Mouse (Mus musculus): ENCODE measurements around the gene Mymx. TPM values are rescaled to one million over a fixed set of nuclear protein-coding genes. Genes with fewer than 3 reads are reported as not detected.
A peak's percentile ranks its signal among the peaks of the same experiment; 100 is the strongest.

Gene Mymx
- polyA plus RNA-seq, 1 experiment from 2014 or later: 1.1 TPM

GRCm38 (mm10) chr17:45556514-45557245 lies 45.2 kb downstream of the Mymx start:
- Histone ChIP-seq H3K9ac (ENCODE audit: low read depth, low read length) (no peak overlapping the region), H3K4me1 (replicated peaks; ENCODE audit: control insufficient read depth, insufficient read depth, low read length) (0 out of 2 replicates have a peak, but pooled peaks cover 2% of the 10 kb centered on the region), H3K27ac (ENCODE audit: low read depth, low read length) (no peak overlapping the region), H3K27me3 (ENCODE audit: control insufficient read depth, insufficient read depth, low read length) (0 out of 2 replicates have a peak, but pooled peaks cover 2% of the 10 kb centered on the region), H3K4me2 (replicated peaks; ENCODE audit: low read depth, low read length) (peak overlapping the region; percentile 91; the same call in 1 of the 2 replicates), H3K4me3 (ENCODE audit: low read depth, low read length) (peak overlapping the region; percentile 58), H3K9me3 (ENCODE audit: control insufficient read depth, low read length) (no peaks in the 10 kb centered on the region), H3K36me3 (ENCODE audit: control insufficient read depth, insufficient read depth, low read length) (no peaks in the 10 kb centered on the region)
- DNase-seq (ENCODE audit: low spot score): no peak
- 71% methylated on average over 3 of the region's 3 CpGs for WGBS
- no peak for ATAC-seq (ENCODE audit: low FRiP score)

GRCm38 (mm10) chr17:45556107-45556489 lies 45.8 kb downstream of the Mymx start:
- Histone ChIP-seq H3K36me3 (ENCODE audit: control insufficient read depth, insufficient read depth, low read length) (no peaks in the 10 kb centered on the region), H3K27ac (ENCODE audit: low read depth, low read length) (no peak overlapping the region), H3K4me1 (replicated peaks; ENCODE audit: control insufficient read depth, insufficient read depth, low read length) (0 out of 2 replicates have a peak, but pooled peaks cover 2% of the 10 kb centered on the region), H3K27me3 (ENCODE audit: control insufficient read depth, insufficient read depth, low read length) (0 out of 2 replicates have a peak, but pooled peaks cover 2% of the 10 kb centered on the region), H3K4me2 (replicated peaks; ENCODE audit: low read depth, low read length) (peak overlapping the region; percentile 91), H3K9me3 (ENCODE audit: control insufficient read depth, low read length) (no peaks in the 10 kb centered on the region), H3K4me3 (ENCODE audit: low read depth, low read length) (peak overlapping the region; percentile 58), H3K9ac (ENCODE audit: low read depth, low read length) (peak overlapping the region; percentile 48)
- DNase-seq (ENCODE audit: low spot score) (no peak), ATAC-seq (ENCODE audit: low FRiP score) (no peak)
- whole genome bisulfite sequencing: 4% methylated on average over 14 of the region's 14 CpGs

GRCm38 (mm10) chr17:45555452-45556106 lies 46.3 kb downstream of the Mymx start, which contains the start of gene Nfkbie:
Nfkbie (plus strand) TSS chr17:45555703.
- H3K36me3 ChIP-seq (ENCODE audit: control insufficient read depth, insufficient read depth, low read length): no peaks in the 10 kb centered on the region
- H3K9ac ChIP-seq (ENCODE audit: low read depth, low read length): peak within 1 kb of the TSS; percentile 48
- no peaks in the 10 kb centered on the region for H3K9me3 ChIP-seq (ENCODE audit: control insufficient read depth, low read length)
- 0 out of 2 replicates have a peak, but pooled peaks cover 2% of the 10 kb centered on the region for H3K27me3 ChIP-seq (ENCODE audit: control insufficient read depth, insufficient read depth, low read length)
- H3K4me3 ChIP-seq (ENCODE audit: low read depth, low read length): peak within 1 kb of the TSS; percentile 58
- 0 out of 2 replicates have a peak, but pooled peaks cover 2% of the 10 kb centered on the region for H3K4me1 ChIP-seq (replicated peaks; ENCODE audit: control insufficient read depth, insufficient read depth, low read length)
- under 1% methylated on average over 43 of the region's 45 CpGs for WGBS
- peak; percentile 97 for DNase-seq (ENCODE audit: low spot score)
- ATAC-seq (ENCODE audit: low FRiP score): peak; percentile 81
- H3K4me2 ChIP-seq (replicated peaks; ENCODE audit: low read depth, low read length): peak within 1 kb of the TSS; percentile 91
- H3K27ac ChIP-seq (ENCODE audit: low read depth, low read length): no peak within 1 kb of the TSS

GRCm38 (mm10) chr17:45554420-45554819 lies 47.5 kb downstream of the Mymx start:
- no peak overlapping the region for H3K9ac ChIP-seq (ENCODE audit: low read depth, low read length)
- no peak overlapping the region for H3K27ac ChIP-seq (ENCODE audit: low read depth, low read length)
- WGBS: 47% methylated on average over 1 of the region's 1 CpGs
- no peaks in the 10 kb centered on the region for H3K36me3 ChIP-seq (ENCODE audit: control insufficient read depth, insufficient read depth, low read length)
- no peak overlapping the region for H3K4me3 ChIP-seq (ENCODE audit: low read depth, low read length)
- no peak overlapping the region for H3K4me2 ChIP-seq (replicated peaks; ENCODE audit: low read depth, low read length)
- 0 out of 2 replicates have a peak, but pooled peaks cover 2% of the 10 kb centered on the region for H3K4me1 ChIP-seq (replicated peaks; ENCODE audit: control insufficient read depth, insufficient read depth, low read length)
- no peak for ATAC-seq (ENCODE audit: low FRiP score)
- no peak for DNase-seq (ENCODE audit: low spot score)
- no peaks in the 10 kb centered on the region for H3K9me3 ChIP-seq (ENCODE audit: control insufficient read depth, low read length)
- H3K27me3 ChIP-seq (ENCODE audit: control insufficient read depth, insufficient read depth, low read length): 0 out of 2 replicates have a peak, but pooled peaks cover 2% of the 10 kb centered on the region

GRCm38 (mm10) chr17:45553065-45553464 lies 48.8 kb downstream of the Mymx start:
- H3K9ac ChIP-seq (ENCODE audit: low read depth, low read length): no peak overlapping the region

GRCm38 (mm10) chr17:45551816-45552451 lies 50.0 kb downstream of the Mymx start:
- peak; percentile 85 for DNase-seq (ENCODE audit: low spot score)
- Histone ChIP-seq H3K27me3 (ENCODE audit: control insufficient read depth, insufficient read depth, low read length) (peaks cover 13% of the 10 kb centered on the region), H3K4me1 (replicated peaks; ENCODE audit: control insufficient read depth, insufficient read depth, low read length) (peaks cover 3% of the 10 kb centered on the region; the same call in 1 of the 2 replicates), H3K36me3 (ENCODE audit: control insufficient read depth, insufficient read depth, low read length) (no peaks in the 10 kb centered on the region), H3K27ac (ENCODE audit: low read depth, low read length) (no peak overlapping the region), H3K4me2 (replicated peaks; ENCODE audit: low read depth, low read length) (0 out of 2 replicates have a peak overlapping the region, but pooled peaks have one; percentile 5), H3K9ac (ENCODE audit: low read depth, low read length) (no peak overlapping the region), H3K4me3 (ENCODE audit: low read depth, low read length) (no peak overlapping the region), H3K9me3 (ENCODE audit: control insufficient read depth, low read length) (no peaks in the 10 kb centered on the region)
- WGBS: 6% methylated on average over 8 of the region's 8 CpGs
- no peak for ATAC-seq (ENCODE audit: low FRiP score)

More at GRCm38 (mm10) chr17:45553065-45553464, 48.8 kb downstream of the Mymx start:
- no peak for DNase-seq (ENCODE audit: low spot score)
- peaks cover 3% of the 10 kb centered on the region; the same call in 1 of the 2 replicates for H3K27me3 ChIP-seq (ENCODE audit: control insufficient read depth, insufficient read depth, low read length)
- H3K4me1 ChIP-seq (replicated peaks; ENCODE audit: control insufficient read depth, insufficient read depth, low read length): 0 out of 2 replicates have a peak, but pooled peaks cover 3% of the 10 kb centered on the region
- H3K4me3 ChIP-seq (ENCODE audit: low read depth, low read length): no peak overlapping the region
- no peak overlapping the region for H3K27ac ChIP-seq (ENCODE audit: low read depth, low read length)
- WGBS: 91% methylated on average over 3 of the region's 3 CpGs
- H3K9me3 ChIP-seq (ENCODE audit: control insufficient read depth, low read length): no peaks in the 10 kb centered on the region
- no peak overlapping the region for H3K4me2 ChIP-seq (replicated peaks; ENCODE audit: low read depth, low read length)
- H3K36me3 ChIP-seq (ENCODE audit: control insufficient read depth, insufficient read depth, low read length): no peaks in the 10 kb centered on the region
- ATAC-seq (ENCODE audit: low FRiP score): no peak

GRCm38 (mm10) chr17:45551249-45551796 lies 50.6 kb downstream of the Mymx start:
- no peak overlapping the region for H3K27ac ChIP-seq (ENCODE audit: low read depth, low read length)
- peaks cover 18% of the 10 kb centered on the region for H3K27me3 ChIP-seq (ENCODE audit: control insufficient read depth, insufficient read depth, low read length)
- no peaks in the 10 kb centered on the region for H3K9me3 ChIP-seq (ENCODE audit: control insufficient read depth, low read length)
- 57% methylated on average over 7 of the region's 7 CpGs for WGBS
- no peak for DNase-seq (ENCODE audit: low spot score)
- H3K4me2 ChIP-seq (replicated peaks; ENCODE audit: low read depth, low read length): no peak overlapping the region
- H3K4me3 ChIP-seq (ENCODE audit: low read depth, low read length): no peak overlapping the region
- ATAC-seq (ENCODE audit: low FRiP score): no peak
- no peaks in the 10 kb centered on the region for H3K36me3 ChIP-seq (ENCODE audit: control insufficient read depth, insufficient read depth, low read length)
- H3K9ac ChIP-seq (ENCODE audit: low read depth, low read length): no peak overlapping the region
- H3K4me1 ChIP-seq (replicated peaks; ENCODE audit: control insufficient read depth, insufficient read depth, low read length): peaks cover 3% of the 10 kb centered on the region; the same call in 1 of the 2 replicates

Measured in hindbrain, embryonic 11.5 days (tissue).